Mouse (Mus musculus): ENCODE data around the gene Sez6.

DNA sequence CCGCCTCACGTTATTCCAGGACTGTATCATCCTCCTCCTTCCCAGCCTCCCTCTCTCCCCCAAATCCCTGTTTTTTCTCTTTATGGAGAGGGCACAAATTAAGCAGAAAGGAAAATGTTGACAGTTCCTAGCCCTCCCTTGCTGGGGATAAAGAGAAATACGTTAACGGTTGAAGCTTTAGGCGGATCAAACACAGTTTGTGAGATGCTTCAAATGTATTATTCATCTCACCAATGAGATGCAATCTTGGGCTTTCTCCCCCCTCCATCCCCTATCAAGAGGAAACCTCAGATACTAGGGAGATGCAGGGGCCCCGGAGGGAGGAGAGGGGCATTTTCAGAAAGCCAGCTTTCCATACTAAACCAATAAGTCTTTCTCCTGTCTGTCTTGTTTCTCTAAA lies 20.8 kb upstream of the Sez6 start:
- TF ChIP-seq CTCF (IDR thresholded peaks at IDR 0.05; ENCODE audit: extremely low read depth, insufficient read depth, insufficient read length, insufficient replicate concordance) (no peak), POLR2A (IDR thresholded peaks at IDR 0.05; ENCODE audit: low read depth, low read length) (no peak)
